Mouse (Mus musculus): ENCODE measurements around the gene Lifr.

Gene Lifr

GRCm38 (mm10) chr15:7166735-7167134, 76.3 kb downstream of the Lifr start:
- DNase-seq = no peak

- DNase-seq = no peak
Measured at GRCm38 (mm10) chr15:7167238-7167905, 77.0 kb downstream of the Lifr start.

GRCm38 (mm10) chr15:7167906-7168532, 77.6 kb downstream of the Lifr start:
- no peak for DNase-seq

GRCm38 (mm10) chr15:7172875-7173274, 82.5 kb downstream of the Lifr start:
- DNase-seq = no peak

- no peak for DNase-seq
Measured at GRCm38 (mm10) chr15:7173346-7173745, 82.9 kb downstream of the Lifr start.

- DNase-seq = no peak
Measured at GRCm38 (mm10) chr15:7173776-7174175, 83.4 kb downstream of the Lifr start.

- DNase-seq = no peak
Measured at GRCm38 (mm10) chr15:7180576-7180975, 90.2 kb downstream of the Lifr start.

- no peak for DNase-seq
Measured at GRCm38 (mm10) chr15:7187682-7188081, 97.3 kb downstream of the Lifr start.

GRCm38 (mm10) chr15:7189678-7190454, 99.5 kb downstream of the Lifr start:
- DNase-seq = no peak

GRCm38 (mm10) chr15:7191074-7191473, 100.7 kb downstream of the Lifr start:
- DNase-seq = no peak

- DNase-seq = no peak
Measured at GRCm38 (mm10) chr15:7192582-7192981, 102.2 kb downstream of the Lifr start.

- DNase-seq = no peak
Measured at GRCm38 (mm10) chr15:7194147-7194720, 103.8 kb downstream of the Lifr start.

GRCm38 (mm10) chr15:7194748-7195221, 104.4 kb downstream of the Lifr start:
- DNase-seq = no peak

GRCm38 (mm10) chr15:7197652-7198445, 107.4 kb downstream of the Lifr start:
- DNase-seq = no peak

- DNase-seq = no peak
Measured at GRCm38 (mm10) chr15:7198816-7199215, 108.4 kb downstream of the Lifr start.

GRCm38 (mm10) chr15:7200286-7200685, 109.9 kb downstream of the Lifr start:
- DNase-seq = no peak

GRCm38 (mm10) chr15:7201421-7202380, 111.3 kb downstream of the Lifr start:
- no peak for DNase-seq

- DNase-seq = no peak
Measured at GRCm38 (mm10) chr15:7202981-7203380, 112.6 kb downstream of the Lifr start.

- DNase-seq = no peak
Measured at GRCm38 (mm10) chr15:7203606-7204330, 113.4 kb downstream of the Lifr start.

- DNase-seq = no peak
Measured at GRCm38 (mm10) chr15:7204917-7205316, 114.5 kb downstream of the Lifr start.

GRCm38 (mm10) chr15:7206110-7206509, 115.7 kb downstream of the Lifr start:
- no peak for DNase-seq

Measured in B cell, adult 2 months (primary cell).